Mouse (Mus musculus): ENCODE measurements around the gene Sulf2.

Sulf2 gene

GRCm38 (mm10) chr2:166112986-166113385 lies 42.5 kb downstream of the Sulf2 start:
- DNase-seq: no peak

- peak; percentile 54 for DNase-seq
Measured at GRCm38 (mm10) chr2:166111831-166112250, 43.6 kb downstream of the Sulf2 start.

- DNase-seq: no peak
Measured at GRCm38 (mm10) chr2:166111238-166111637, 44.2 kb downstream of the Sulf2 start.

GRCm38 (mm10) chr2:166110764-166111163 lies 44.7 kb downstream of the Sulf2 start:
- no peak for DNase-seq

GRCm38 (mm10) chr2:166108326-166108725 lies 47.1 kb downstream of the Sulf2 start:
- peak; percentile 90 for DNase-seq

GRCm38 (mm10) chr2:166107911-166108310 lies 47.6 kb downstream of the Sulf2 start:
- DNase-seq: no peak

GRCm38 (mm10) chr2:166106631-166107030 lies 48.8 kb downstream of the Sulf2 start:
- DNase-seq: no peak

- no peak for DNase-seq
Measured at GRCm38 (mm10) chr2:166105911-166106310, 49.6 kb downstream of the Sulf2 start.

GRCm38 (mm10) chr2:166102893-166103292 lies 52.6 kb downstream of the Sulf2 start:
- DNase-seq: no peak

- no peak for DNase-seq
Measured at GRCm38 (mm10) chr2:166100309-166101262, 54.9 kb downstream of the Sulf2 start.

GRCm38 (mm10) chr2:166098292-166098933 lies 57.0 kb downstream of the Sulf2 start:
- DNase-seq: no peak

- peak; percentile 57 for DNase-seq
Measured at GRCm38 (mm10) chr2:166097443-166098291, 57.8 kb downstream of the Sulf2 start.

GRCm38 (mm10) chr2:166096834-166097233 lies 58.6 kb downstream of the Sulf2 start:
- no peak for DNase-seq

GRCm38 (mm10) chr2:166096300-166096699 lies 59.2 kb downstream of the Sulf2 start:
- no peak for DNase-seq

- no peak for DNase-seq
Measured at GRCm38 (mm10) chr2:166092412-166092811, 63.1 kb downstream of the Sulf2 start.

GRCm38 (mm10) chr2:166091599-166091998 lies 63.9 kb downstream of the Sulf2 start:
- no peak for DNase-seq

GRCm38 (mm10) chr2:166090131-166090581 lies 65.3 kb downstream of the Sulf2 start:
- DNase-seq: no peak

GRCm38 (mm10) chr2:166088991-166089390 lies 66.5 kb downstream of the Sulf2 start:
- no peak for DNase-seq

- DNase-seq: peak; percentile 51
Measured at GRCm38 (mm10) chr2:166086457-166087233, 68.8 kb downstream of the Sulf2 start.

GRCm38 (mm10) chr2:166085780-166086179 lies 69.7 kb downstream of the Sulf2 start:
- DNase-seq: no peak

- peak; percentile 74 for DNase-seq
Measured at GRCm38 (mm10) chr2:166084964-166085363, 70.5 kb downstream of the Sulf2 start.

GRCm38 (mm10) chr2:166084111-166084510 lies 71.4 kb downstream of the Sulf2 start:
- DNase-seq: no peak
